Mouse (Mus musculus): ENCODE measurements at regions not wholly inside any gene's neighbourhood (a gene's known extent, or its start where the extent isn't known, plus 50 kb on each side); places are given as distances from the start of the nearest gene placed in this dataset.

DNA sequence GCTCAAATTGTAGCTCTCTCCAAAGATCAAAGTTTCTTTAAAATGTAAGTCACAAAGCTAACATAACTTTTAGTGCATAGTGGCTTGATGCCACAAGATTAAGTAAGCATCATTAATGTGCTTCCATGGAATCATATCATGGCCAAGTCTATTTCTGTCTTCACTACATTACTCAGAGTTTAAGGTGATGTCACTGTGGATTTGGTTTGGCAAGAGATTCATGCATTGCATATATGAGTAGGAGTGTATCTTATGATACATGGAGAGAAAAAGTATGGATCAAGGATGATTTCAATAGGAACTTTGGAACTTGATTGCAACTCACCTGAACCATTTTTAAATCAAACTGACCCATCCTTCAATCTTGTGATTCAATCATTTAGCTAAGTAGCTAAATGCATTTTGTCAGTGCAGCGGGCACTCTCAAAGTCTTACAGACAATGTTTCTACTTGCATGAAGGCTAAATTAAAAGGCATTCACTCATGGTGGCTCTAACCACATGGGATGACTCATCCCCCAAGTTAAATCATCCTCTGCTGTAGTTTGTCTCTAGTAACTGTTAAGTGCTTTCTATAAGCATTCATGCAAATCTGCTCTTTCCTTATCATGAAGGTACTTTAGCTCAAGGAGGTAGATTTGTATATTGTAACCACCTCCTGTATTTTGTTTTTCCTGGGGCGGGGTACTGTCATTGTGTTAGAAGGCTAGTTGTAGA lies 576.5 kb downstream of the Ppargc1a start:
- TF ChIP-seq CTCF (IDR thresholded peaks at IDR 0.05) (no peak), POLR2A (IDR thresholded peaks at IDR 0.05; ENCODE audit: insufficient read depth, low read depth, low read length) (no peak), EP300 (IDR thresholded peaks at IDR 0.05; ENCODE audit: insufficient read depth, low read depth, low read length) (no peak)

Data from heart, adult 2 months (tissue).